In genomic region chr11:105508660-105509038, GRCm38 (mm10) we compare ENCODE assay signal across 14 mouse cellular contexts. TPM values are rescaled to one million over a fixed set of nuclear protein-coding genes. Genes with fewer than 3 reads are reported as not detected.
DNase-seq lines count a peak whose midpoint lies in the region; ATAC-seq lines count a peak whose summit lies in the region.
"Had no signal": no experiment of that assay in that cellular context is flagged by ENCODE, and none has a peak within 500 bp of the region (broad histone marks: within the 10 kb centered on the region; RNA-seq: fewer than 3 reads in every experiment).

No protein-coding gene starts in this region.

- intact Hi-C loops in heart, postnatal 25 days (cut with DNase I), result loop anchor here (5.0 kb wide), 1 partner anchor 146 kb away; no protein-coding TSS in a partner anchor

- H3K9me3 ChIP-seq in heart, embryonic 15.5 days (replicated peaks), result no peaks in the 10 kb centered on the region
- H3K9me3 ChIP-seq in forebrain, embryonic 12.5 days, result no peaks in the 10 kb centered on the region
- no peaks in the 10 kb centered on the region for H3K9me3 ChIP-seq in limb, embryonic 10.5 days (replicated peaks)
- no peaks in the 10 kb centered on the region for H3K9me3 ChIP-seq in neural tube, embryonic 13.5 days

- no peaks in the 10 kb centered on the region for H3K27me3 ChIP-seq in heart, embryonic 15.5 days
- no peaks in the 10 kb centered on the region for H3K27me3 ChIP-seq in forebrain, embryonic 12.5 days
- H3K27me3 ChIP-seq in limb, embryonic 10.5 days (ENCODE audit: low read depth, poor library complexity, severe bottlenecking), result no peaks in the 10 kb centered on the region
- no peaks in the 10 kb centered on the region for H3K27me3 ChIP-seq in neural tube, embryonic 13.5 days

- peak overlapping the region; percentile 28; the same call in 1 of the 2 replicates for H3K4me2 ChIP-seq in heart, embryonic 15.5 days
- peak overlapping the region; percentile 41 for H3K4me2 ChIP-seq in forebrain, embryonic 12.5 days
- peak overlapping the region; percentile 34 for H3K4me2 ChIP-seq in neural tube, embryonic 13.5 days

- H3K4me3 ChIP-seq in heart, embryonic 15.5 days, result no peak overlapping the region
- H3K4me3 ChIP-seq in forebrain, embryonic 12.5 days (replicated peaks), result no peak overlapping the region
- no peak overlapping the region for H3K4me3 ChIP-seq in limb, embryonic 10.5 days
- no peak overlapping the region for H3K4me3 ChIP-seq in neural tube, embryonic 13.5 days

- DNase-seq in heart, postnatal 25 days (ENCODE audit: low spot score), result no peak
- DNase-seq in limb, embryonic 10.5 days (ENCODE audit: low spot score), result no peak
- DNase-seq in kidney, adult 11 months, result no peak
- no peak for DNase-seq in T-cell, adult 2 months (ENCODE audit: low spot score)
- no peak for DNase-seq in ovary, postnatal 14 days (ENCODE audit: low spot score)
- DNase-seq: cerebellum, adult 9-11 months; heart, postnatal 14 days; kidney, postnatal 10 days; lung, adult 2 months; right cerebral cortex, postnatal 14 days had no signal

- peaks cover 66% of the 10 kb centered on the region for H3K4me1 ChIP-seq in heart, embryonic 15.5 days (replicated peaks)
- H3K4me1 ChIP-seq in forebrain, embryonic 12.5 days, result peaks cover 46% of the 10 kb centered on the region
- peaks cover 33% of the 10 kb centered on the region for H3K4me1 ChIP-seq in limb, embryonic 10.5 days
- H3K4me1 ChIP-seq in neural tube, embryonic 13.5 days (replicated peaks), result peaks cover 56% of the 10 kb centered on the region

- H3K9ac ChIP-seq in heart, embryonic 15.5 days, result no peak overlapping the region
- H3K9ac ChIP-seq in forebrain, embryonic 12.5 days, result no peak overlapping the region
- no peak overlapping the region; the same call in 1 of the 2 replicates for H3K9ac ChIP-seq in neural tube, embryonic 13.5 days

- no peaks in the 10 kb centered on the region for H3K36me3 ChIP-seq in heart, embryonic 15.5 days
- H3K36me3 ChIP-seq in forebrain, embryonic 12.5 days (replicated peaks), result no peaks in the 10 kb centered on the region
- no peaks in the 10 kb centered on the region for H3K36me3 ChIP-seq in limb, embryonic 10.5 days
- no peaks in the 10 kb centered on the region for H3K36me3 ChIP-seq in neural tube, embryonic 13.5 days

- no peak for ATAC-seq in heart, embryonic 15.5 days (replicated peaks; ENCODE audit: insufficient number of reproducible peaks, insufficient read depth, low FRiP score, low read depth)
- peak; percentile 33 for ATAC-seq in forebrain, embryonic 12.5 days (ENCODE audit: low FRiP score)
- peak; percentile 30 for ATAC-seq in neural tube, embryonic 13.5 days (ENCODE audit: low read depth)

- peak overlapping the region; percentile 33 for H3K27ac ChIP-seq in heart, embryonic 15.5 days
- H3K27ac ChIP-seq in forebrain, embryonic 12.5 days, result peak overlapping the region; percentile 86
- H3K27ac ChIP-seq in limb, embryonic 10.5 days, result peak overlapping the region; percentile 34; the same call in 1 of the 2 replicates
- peak overlapping the region; percentile 88 for H3K27ac ChIP-seq in neural tube, embryonic 13.5 days (replicated peaks)

- WGBS in heart, embryonic 15.5 days, result 63% methylated on average over 7 of the region's 7 CpGs
- 52% methylated on average over 7 of the region's 7 CpGs for WGBS in forebrain, embryonic 12.5 days
- WGBS in limb, embryonic 10.5 days, result 82% methylated on average over 7 of the region's 7 CpGs
- 56% methylated on average over 7 of the region's 7 CpGs for WGBS in neural tube, embryonic 13.5 days

RNA-seq across cellular contexts. Expression of gene March10, which starts 52.1 kb away (rescaled TPM):
- 0.16 TPM in 1 of 2 replicates, not detected in the other for polyA plus RNA-seq in heart, embryonic 15.5 days (2015; fragmentation: Nextera tagmentation; extraction: Ambion mirVana)
- not detected for total RNA-seq in heart, postnatal 25 days (2021)
- 0.19 TPM in 1 of 2 replicates, not detected in the other for polyA plus RNA-seq in forebrain, embryonic 12.5 days (2016; fragmentation: Nextera tagmentation; extraction: Ambion mirVana)
- polyA plus RNA-seq in limb, embryonic 10.5 days (2016; fragmentation: Nextera tagmentation; extraction: Ambion mirVana), result 0.24 TPM in 1 of 2 replicates, not detected in the other
- polyA plus RNA-seq in neural tube, embryonic 13.5 days (2015; fragmentation: Nextera tagmentation; extraction: Ambion mirVana), result not detected in 2 replicates
- total RNA-seq: heart, postnatal 14 days had no signal
- polyA plus RNA-seq: stomach, embryonic 16.5 days had no signal

Comparison
In these comparisons a context has a peak if more than half of its experiments do, and no peak if none do; other contexts are left out.
1. H3K27ac ChIP-seq: peak in every context shown above with its lines; median percentile 88 in neural tube, embryonic 13.5 days; 86 in forebrain, embryonic 12.5 days; 34 in limb, embryonic 10.5 days; 33 in heart, embryonic 15.5 days.